Mouse (Mus musculus) lung, postnatal 0 days (tissue): ENCODE measurements around the gene Atp6v1b1.

ENCODE experiments used
- CTCF ChIP-seq: IDR thresholded peaks from 2 replicates; pipeline ENCODE4 v1.5.1; 2016; ENCODE audit warnings: antibody characterized with exemption, mild to moderate bottlenecking
- EP300 ChIP-seq: IDR thresholded peaks from 2 replicates; pipeline ENCODE4 v1.6.1; 2016; ENCODE audit warnings: antibody characterized with exemption, mild to moderate bottlenecking, control low read depth

GRCm38 (mm10) chr6:83738596-83738995 lies 4.2 kb upstream of the Atp6v1b1 start:
- TF ChIP-seq CTCF (no peak), EP300 (no peak)
